Mouse (Mus musculus) brain, adult 10 weeks (tissue): ENCODE results near the gene Foxs1. TPM values are rescaled to one million over a fixed set of nuclear protein-coding genes. Genes with fewer than 3 reads are reported as not detected.

Experiments
- polyA plus RNA-seq: library from polyadenylated mRNA; stranded (reverse); fragments of 350-450 nt; fragmentation: Illumina TruSeq; extraction: RNeasy Lipid Tissue Mini Kit (QIAGEN cat#74804); gene quantifications from one replicate; pipeline ENCODE4 v1.2.3, GENCODE M21; 2015; ENCODE audit warnings: low read depth, low replicate concordance

The Foxs1 gene
- 1.3 TPM for polyA plus RNA-seq

DNA sequence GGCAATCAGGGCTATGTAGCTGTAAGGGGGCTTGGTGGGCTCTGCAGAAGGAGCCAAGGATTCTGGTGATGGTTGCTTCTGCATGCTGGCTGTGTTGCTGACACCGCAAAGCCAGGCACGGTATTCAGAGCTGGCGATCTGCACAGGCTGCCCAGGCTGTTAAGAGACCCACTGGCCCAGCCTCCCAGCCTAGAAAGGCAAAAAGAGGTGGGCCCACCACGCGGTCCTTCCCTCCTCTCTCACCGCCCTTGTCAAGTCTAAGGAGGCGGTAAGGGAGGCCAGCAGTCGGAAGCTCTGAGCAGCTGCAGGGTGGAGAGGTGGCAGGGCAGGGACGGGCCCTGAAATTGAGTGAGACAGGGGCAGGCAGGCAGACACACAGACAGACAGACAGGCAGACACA is at the start of gene Foxs1:
Gene Foxs1, minus strand, starts transcription at position 161 of the 400 bp plus-strand sequence.

DNA sequence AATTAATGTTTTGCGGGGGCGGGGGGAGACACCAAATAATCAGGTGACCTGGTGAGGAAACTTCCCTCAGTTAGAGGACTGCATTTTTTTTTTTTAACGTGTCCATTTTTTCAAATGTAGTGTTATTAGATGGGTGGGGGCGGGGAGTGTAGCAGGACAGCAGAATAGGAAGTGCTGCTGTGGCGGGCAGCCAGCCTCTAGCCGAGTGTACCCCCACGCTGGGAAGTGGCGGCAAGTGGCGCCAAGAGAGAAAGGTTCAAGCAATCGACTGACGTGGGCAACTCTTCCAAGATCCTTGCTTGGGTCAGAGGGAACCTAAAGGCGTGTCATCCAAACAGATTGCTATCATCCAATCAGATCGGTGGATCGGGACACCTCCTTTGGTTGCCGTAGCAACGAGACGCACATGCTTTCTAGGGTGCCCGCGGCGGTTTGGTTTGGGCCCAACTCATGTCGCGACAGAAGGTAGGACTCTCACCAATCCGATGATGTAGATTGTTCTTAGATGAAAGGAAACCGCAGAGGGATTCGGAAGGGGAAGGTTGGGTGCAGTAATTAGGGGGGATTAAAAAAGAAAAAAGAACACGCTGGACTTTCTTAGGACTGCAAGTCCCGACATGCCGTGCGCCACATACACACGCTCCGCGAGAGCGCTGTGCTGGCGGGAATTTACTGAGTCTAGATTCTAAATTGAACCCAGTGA is 29.2 kb upstream of the Foxs1 start, which contains the start of gene Ttll9:
Gene Ttll9, plus strand, starts transcription at position 395 of the 703 bp plus-strand sequence.

DNA sequence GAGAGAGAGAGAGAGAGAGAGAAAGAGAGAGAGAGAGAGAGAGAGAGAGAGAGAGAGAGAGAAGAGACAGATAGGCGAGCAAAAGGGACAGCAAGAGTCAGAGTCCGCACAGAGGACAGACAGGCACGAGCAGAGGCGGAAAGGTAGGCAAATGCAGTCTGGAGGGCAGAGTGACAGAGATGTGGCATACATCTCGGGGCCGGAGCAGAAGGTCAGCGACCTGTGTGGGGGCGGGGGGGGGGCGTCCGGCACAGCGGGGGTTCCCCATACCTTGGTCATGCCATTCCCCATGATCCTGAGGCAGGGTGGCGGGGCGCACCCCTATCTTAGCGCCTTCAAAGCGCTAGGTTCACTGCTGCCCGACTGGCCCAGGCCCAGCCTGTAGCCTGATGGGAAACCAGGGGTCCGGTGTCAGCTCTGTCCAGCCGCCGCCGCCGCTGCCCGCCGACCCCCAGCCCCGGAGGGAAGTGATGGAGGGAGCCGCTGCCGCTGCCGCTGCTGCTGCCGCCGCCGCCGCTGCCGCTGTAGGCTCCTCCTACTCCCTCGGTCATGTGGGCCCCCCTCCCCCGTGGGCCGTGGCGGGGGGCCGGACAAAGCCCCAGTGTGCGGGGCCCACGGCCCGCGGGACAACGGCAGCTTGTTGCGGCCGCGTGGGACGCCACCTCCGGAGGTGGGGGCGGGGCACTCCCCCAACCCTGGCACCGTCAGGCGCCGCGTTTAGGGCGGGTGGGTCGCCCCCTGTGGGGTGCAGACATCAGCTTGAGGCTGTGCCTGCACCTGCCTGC is 18.2 kb upstream of the Foxs1 start, which contains the start of gene Dusp15:
Gene Dusp15, minus strand, starts transcription at position 634 of the 785 bp plus-strand sequence.

DNA sequence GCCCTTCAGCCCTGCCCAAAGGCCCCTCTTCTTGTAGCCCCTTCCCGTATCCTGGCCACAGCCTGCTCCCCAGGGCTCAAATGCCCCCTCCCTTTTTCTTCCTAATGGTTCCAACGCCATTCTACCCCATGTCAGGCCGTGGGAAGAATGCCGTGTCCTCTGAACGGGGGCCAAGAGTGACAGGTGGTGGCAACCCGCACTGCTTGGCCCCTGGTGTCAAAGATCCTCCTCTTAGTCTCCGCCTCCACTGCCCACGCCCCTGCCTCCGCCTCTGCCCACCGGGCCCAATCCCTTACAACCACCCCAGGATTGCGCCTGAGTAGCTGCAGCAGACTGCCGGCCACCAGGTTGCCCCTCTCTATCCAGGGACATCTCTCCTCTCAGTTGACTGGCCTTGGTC is 22.0 kb downstream of the Foxs1 start, which contains the start of gene Mylk2:
Gene Mylk2, plus strand, starts transcription at position 322 of the 400 bp plus-strand sequence.

Other genes starting within 250 kb of the Foxs1 start
- gene Mcts2, start 246.2 kb downstream of the Foxs1 start, polyA plus RNA-seq: 23.2 TPM
- 27.4 TPM for gene Id1, start 197.0 kb downstream of the Foxs1 start, polyA plus RNA-seq
- 7.2 TPM for gene Cox4i2, start 179.0 kb downstream of the Foxs1 start, polyA plus RNA-seq
- 113 TPM for gene Bcl2l1, start 101.5 kb downstream of the Foxs1 start, polyA plus RNA-seq
- 1.4 TPM for gene Tpx2, start 85.2 kb downstream of the Foxs1 start, polyA plus RNA-seq
- not detected for gene Mylk2, start 21.9 kb downstream of the Foxs1 start, polyA plus RNA-seq
- gene Dusp15, start 18.5 kb upstream of the Foxs1 start, polyA plus RNA-seq: 19.3 TPM
- 2.4 TPM for gene Ttll9, start 29.3 kb upstream of the Foxs1 start, polyA plus RNA-seq
- 93.5 TPM for gene Pdrg1, start 82.2 kb upstream of the Foxs1 start, polyA plus RNA-seq
- 1.4 TPM for gene Xkr7, start 98.6 kb upstream of the Foxs1 start, polyA plus RNA-seq
- 3.7 TPM for gene Ccm2l, start 132.7 kb upstream of the Foxs1 start, polyA plus RNA-seq
- 2.5 TPM for gene Hck, start 175.3 kb upstream of the Foxs1 start, polyA plus RNA-seq
- gene Tm9sf4, start 228.1 kb upstream of the Foxs1 start, polyA plus RNA-seq: 69.2 TPM